Mouse (Mus musculus) megakaryocyte, adult 5-6 weeks (primary cell): ENCODE data around the gene Alx3. TPM values are rescaled to one million over a fixed set of nuclear protein-coding genes. Genes with fewer than 3 reads are reported as not detected.
A peak's percentile ranks its signal among the peaks of the same experiment; 100 is the strongest.

ENCODE experiments used
- ATAC-seq: 2 replicates; pipeline ENCODE4 v1.8.0; 2016; ENCODE audit warnings: mild to moderate bottlenecking, inconsistent platforms; ENCODE audit not compliant: poor library complexity, severe bottlenecking
- total RNA-seq, 2 experiments: library from RNA; stranded (forward) in 1 of 2; stranded (reverse) in 1 of 2; fragments of 153-499, 151-499 nt in 1 of 2; fragments of 221-1000, 200-1000 nt in 1 of 2; gene quantifications; 2 replicates each; pipeline versions ENCODE4 v1.2.3 to v1.2.4; 2015 to 2017

Gene Alx3
- total RNA-seq, 2 experiments from 2014 or later, result not detected

GRCm38 (mm10) chr3:107582875-107583767, 11.7 kb upstream of the Alx3 start:
- no peak for ATAC-seq

GRCm38 (mm10) chr3:107583893-107584292, 10.9 kb upstream of the Alx3 start:
- ATAC-seq, result no peak

GRCm38 (mm10) chr3:107586504-107586903, 8.3 kb upstream of the Alx3 start:
- no peak for ATAC-seq

GRCm38 (mm10) chr3:107591612-107592011, 3.2 kb upstream of the Alx3 start:
- no peak for ATAC-seq

- ATAC-seq, result no peak
Measured at GRCm38 (mm10) chr3:107593632-107594031, 1.2 kb upstream of the Alx3 start.

- ATAC-seq, result peak; percentile 27
Measured at GRCm38 (mm10) chr3:107595264-107595937, 570 bp downstream of the Alx3 start.

GRCm38 (mm10) chr3:107595938-107596461, 1.2 kb downstream of the Alx3 start:
- ATAC-seq, result 0 out of 2 replicates have a peak, but pooled peaks have one; percentile 5

- ATAC-seq, result no peak
Measured at GRCm38 (mm10) chr3:107596559-107596958, 1.7 kb downstream of the Alx3 start.

- ATAC-seq, result no peak
Measured at GRCm38 (mm10) chr3:107597134-107597533, 2.3 kb downstream of the Alx3 start.

GRCm38 (mm10) chr3:107597586-107598389, 3.0 kb downstream of the Alx3 start:
- ATAC-seq, result no peak

GRCm38 (mm10) chr3:107600127-107600526, 5.3 kb downstream of the Alx3 start:
- no peak for ATAC-seq

- ATAC-seq, result peak; percentile 73; the same call in 1 of the 2 replicates
Measured at GRCm38 (mm10) chr3:107605304-107605703, 10.5 kb downstream of the Alx3 start.

GRCm38 (mm10) chr3:107607221-107607620, 12.4 kb downstream of the Alx3 start:
- ATAC-seq, result no peak

GRCm38 (mm10) chr3:107608808-107609207, 14.0 kb downstream of the Alx3 start:
- no peak for ATAC-seq

- no peak for ATAC-seq
Measured at GRCm38 (mm10) chr3:107609376-107609775, 14.5 kb downstream of the Alx3 start.

GRCm38 (mm10) chr3:107611394-107611793, 16.6 kb downstream of the Alx3 start:
- ATAC-seq, result no peak

- peak; percentile 86 for ATAC-seq
Measured at GRCm38 (mm10) chr3:107612902-107613525, 18.2 kb downstream of the Alx3 start.

- no peak for ATAC-seq
Measured at GRCm38 (mm10) chr3:107617800-107618199, 23.0 kb downstream of the Alx3 start.

GRCm38 (mm10) chr3:107619911-107620310, 25.1 kb downstream of the Alx3 start:
- no peak for ATAC-seq
